Mouse (Mus musculus): ENCODE data around the gene Camk2g.
"Not testable (repeated sequence)": the region's sequence is repeated elsewhere in the genome, so short reads cannot be mapped to it uniquely, and the experiment has no call there.

Camk2g gene

DNA sequence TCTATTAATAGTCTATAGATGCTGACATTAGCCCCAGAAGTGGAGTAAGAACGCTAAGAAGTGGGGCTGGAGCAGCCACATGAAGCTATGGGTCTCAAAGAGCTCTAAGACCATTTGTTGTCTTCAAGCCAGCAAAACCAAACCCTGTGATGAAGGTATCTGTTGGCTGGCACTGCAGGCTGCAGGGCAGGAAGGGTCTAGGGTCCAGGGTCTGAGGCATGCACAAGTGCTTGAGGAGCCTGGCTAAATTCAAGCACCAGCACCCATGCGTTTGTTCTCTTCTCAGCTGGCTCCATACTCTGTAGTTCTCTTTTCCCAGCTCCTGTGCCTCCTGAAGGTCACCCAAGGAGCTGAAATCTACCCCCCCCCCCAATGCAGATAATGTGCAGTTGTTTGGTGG lies 58.8 kb downstream of the Camk2g start:
- no peak for DNase-seq

DNA sequence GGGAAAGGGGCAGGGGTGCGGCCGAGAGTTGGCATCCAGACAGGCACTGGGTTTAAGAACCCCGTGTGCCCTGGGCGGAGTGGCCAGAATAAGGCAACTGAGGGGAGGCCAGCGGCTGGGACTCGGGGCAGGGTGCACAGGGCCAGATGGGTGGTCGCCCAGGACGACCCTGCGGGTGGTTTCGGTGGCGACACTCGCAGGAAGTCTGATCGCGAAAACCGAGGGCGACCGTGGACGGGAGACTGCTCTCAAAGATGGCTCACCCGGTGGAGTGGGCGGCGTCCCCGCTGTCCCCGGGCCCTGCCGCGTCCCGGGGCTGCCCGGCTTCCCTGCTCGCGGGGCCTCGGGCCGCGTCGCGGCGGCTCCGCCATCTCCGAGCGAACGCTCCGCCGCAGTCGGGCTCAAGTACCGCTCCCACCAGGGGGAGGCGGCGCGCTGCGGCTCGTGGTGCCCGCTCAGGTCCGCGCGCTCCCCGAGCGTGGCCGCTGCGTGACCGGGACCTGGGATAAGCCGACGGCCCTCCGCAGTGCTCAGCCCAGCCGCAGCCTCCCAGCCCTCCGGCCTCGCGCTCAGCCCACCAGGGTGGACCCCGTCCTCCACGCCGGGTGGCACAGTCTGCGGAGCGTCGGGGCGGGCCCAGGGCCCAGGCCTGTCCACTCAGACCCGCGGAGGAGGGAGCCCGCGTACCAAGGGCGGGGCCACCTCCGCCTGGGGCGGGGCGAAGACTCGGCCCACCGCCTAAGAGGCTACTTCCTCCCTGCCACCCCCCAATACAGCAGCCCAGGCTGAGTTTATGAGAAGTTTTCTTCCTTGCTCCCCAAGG lies 59.7 kb downstream of the Camk2g start, which contains the start of gene Ndst2:
TSS of gene Ndst2 (minus strand) at position 611 of the 823 bp plus-strand sequence.
- peak; percentile 93 for DNase-seq

DNA sequence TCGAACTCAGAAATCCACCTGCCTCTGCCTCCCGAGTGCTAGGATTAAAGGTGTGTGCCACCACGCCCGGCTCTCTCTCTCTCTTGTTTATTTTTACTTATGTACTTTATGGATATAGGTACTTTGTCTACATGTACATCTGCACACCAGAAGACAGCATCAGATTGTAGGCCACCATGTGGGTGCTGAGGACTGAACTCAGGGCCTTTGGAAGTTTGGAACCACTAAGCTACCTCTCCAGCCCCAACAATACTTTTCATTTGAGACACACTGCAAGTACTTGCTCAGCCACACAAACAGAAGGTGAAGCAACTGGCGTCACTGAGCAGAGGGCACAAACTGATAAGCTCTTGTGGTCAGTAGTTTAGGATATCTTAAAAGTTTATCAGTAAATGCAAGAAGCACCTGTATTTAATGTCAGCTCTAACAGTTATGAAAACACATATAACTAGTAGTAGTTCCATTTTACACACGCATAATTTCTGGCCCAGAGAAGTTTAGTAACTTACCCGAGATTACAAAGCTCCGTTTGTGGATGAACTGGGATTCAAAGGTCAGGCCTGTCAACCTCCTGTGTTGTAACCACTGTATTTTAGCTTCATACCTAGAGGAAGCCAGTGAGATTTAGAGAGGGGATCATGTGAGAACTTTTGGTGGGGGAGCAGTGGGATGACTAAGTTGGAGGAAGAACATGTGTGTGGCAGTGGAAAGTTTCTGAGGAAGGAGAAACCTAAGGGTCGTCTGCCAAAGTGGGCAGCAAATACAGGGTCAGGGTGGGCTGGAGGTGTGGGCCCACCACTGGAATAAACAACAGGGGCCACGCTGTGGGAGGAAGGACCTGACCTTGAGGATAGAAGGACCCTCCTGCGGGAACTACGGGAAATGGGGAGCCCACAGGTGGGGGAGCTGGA lies 60.6 kb downstream of the Camk2g start:
- DNase-seq: peak; percentile 16

DNA sequence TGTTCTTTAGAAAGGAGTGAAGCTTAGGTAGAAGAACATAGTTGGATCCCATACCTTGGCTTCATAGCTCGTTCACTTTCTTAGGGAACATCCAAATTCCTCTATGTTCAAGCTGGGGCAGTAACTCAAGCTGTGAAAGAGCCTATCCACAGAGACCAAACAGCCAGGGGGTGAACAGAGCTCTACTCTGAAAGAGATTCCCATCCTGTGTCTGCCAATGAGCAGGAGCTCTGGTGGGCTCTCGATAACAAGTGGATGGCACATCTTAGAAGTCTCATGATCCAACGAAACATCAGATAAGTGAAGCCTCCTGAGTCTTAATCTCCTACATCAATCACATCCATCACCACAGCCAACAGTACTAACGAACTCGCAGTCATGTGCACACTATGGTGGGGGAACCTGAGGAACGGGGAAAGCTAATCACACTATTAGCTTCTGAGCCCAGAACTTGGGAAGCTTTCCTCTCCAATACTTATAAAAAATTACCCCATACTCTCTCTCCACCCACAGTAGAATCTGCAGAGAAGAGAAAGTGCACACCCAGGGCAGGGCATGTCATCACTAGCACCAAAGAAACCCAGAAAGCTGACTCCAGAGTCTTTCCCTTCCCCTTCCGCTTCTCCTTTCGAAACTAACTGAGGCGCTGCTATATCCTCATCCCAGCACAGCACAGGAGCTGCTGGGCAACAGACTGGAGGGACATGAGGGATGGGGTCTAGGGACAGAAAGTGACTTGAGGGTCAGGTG lies 62.9 kb downstream of the Camk2g start:
- no peak for DNase-seq

DNA sequence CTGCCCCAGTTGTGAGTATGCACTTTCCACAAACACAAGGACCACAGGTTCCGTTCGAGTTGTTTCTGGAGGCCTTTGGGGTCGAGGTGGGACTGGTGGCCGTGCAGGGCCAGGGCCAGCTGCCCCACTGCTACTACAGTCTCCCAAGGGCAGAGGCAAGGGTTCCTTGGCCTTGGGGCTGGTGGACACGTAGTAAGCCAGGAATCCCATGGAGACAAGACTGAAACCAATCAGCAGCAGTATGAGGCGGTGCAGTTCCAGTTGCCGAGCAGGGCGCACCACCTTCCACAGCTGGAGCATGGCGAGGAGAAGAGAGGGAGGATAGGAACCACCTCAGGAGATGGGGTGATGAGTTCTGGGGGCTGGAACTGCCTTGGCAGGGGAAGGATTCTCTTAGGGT lies 64.0 kb downstream of the Camk2g start:
- no peak for DNase-seq

DNA sequence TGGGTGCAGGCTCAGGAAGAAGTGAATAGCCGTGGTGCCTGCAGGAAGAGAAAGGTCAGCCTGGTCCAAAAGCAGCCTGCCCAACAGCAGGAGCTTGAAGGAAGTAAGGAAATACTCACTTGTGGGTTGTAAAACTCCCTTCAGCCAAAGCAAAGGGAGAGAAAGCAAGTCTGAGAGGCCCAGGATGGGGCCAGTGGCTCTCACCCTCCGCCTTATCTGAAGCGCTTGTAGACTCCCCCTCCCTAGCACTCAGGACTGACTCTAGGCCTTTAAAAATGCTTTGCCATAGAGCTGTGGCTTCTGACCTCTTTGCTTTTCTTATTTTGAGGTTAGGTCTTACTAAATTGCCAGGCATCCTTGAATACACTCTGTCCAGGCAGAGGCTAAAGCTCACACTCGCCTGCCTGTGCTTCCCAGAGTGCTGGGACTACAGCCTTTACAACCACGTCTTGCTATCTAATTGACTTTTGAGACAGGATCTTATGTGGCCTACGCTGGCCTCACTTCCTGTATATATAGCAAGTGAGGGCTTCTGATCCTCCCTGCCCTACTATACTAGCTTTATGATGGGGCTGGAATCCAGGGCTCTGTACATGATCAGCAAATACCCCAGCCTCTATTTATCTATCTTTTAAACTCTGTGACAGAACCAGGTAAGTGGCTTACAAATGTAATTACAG lies 68.1 kb downstream of the Camk2g start:
- no peak for DNase-seq

DNA sequence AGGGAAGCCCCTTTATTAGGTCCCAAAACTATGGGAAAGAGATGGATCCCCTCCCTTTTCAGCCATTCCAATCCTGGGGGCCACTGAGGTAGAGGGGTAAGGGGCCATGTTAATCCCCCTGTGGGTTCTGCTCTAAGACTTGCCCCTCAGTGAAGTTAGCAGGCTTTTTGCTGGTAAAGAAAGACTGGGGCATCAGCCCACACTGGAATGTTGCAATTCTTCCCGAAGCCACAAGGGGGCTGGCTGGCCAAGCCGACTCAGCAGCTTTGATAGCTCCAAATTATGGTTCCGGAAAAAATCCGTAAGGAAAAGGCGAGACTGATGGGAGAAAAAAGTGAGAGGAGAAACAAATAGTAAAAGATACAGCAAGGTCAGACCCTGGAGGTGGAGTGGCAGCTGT lies 69.8 kb downstream of the Camk2g start:
- peak; percentile 68 for DNase-seq

DNA sequence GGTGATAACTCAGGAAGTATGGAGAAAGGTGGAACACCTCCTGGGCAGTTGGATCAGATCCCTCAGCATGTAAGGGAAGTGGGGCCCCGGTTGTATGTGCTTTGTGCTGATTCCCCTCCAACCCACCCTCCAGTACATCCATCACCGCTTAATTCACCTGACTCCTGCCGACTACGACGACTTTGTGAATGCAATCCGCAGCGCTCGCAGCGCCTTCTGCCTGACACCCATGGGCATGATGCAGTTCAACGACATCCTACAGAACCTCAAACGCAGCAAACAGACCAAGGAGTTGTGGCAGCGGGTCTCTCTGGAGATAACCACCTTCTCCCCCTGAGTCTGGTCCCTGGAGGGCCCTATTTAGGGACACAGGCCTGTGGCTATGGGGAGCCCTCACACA lies 70.9 kb downstream of the Camk2g start:
- no peak for DNase-seq

DNA sequence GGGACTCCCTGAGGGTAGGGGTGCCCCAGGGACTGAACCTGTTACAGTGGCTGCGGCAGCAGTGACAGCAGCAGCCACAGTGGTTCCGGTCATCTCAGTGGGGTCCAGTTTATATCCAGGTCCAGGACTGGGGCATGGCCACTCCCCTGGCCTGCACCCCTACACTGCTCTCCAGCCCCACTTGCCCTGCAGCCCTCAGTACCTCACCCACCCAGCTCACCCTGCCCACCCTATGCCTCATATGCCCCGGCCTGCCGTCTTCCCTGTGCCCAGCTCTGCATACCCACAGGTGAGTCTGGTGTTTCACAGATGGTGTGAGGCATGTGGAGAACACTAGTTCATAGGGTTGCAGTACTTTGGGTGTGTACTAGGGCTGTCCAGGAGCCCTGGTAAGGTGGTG lies 72.5 kb downstream of the Camk2g start:
- DNase-seq: no peak

DNA sequence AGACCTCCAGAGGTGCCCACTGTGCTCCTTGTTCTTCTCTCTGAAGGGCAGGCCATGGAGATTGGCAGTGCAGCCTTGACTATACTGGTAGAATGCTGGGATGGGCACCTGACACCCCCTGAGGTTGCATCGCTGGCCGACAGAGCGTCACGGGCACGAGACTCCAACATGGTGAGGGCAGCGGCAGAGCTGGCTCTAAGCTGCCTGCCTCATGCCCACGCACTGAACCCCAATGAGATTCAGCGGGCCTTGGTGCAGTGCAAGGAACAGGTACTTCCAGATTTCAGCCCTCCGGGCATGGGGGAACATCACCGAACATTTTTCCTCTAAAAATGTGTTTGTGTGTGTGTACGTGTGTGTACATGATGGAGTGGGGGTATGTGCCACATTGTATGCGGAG lies 74.1 kb downstream of the Camk2g start:
- no peak for DNase-seq

DNA sequence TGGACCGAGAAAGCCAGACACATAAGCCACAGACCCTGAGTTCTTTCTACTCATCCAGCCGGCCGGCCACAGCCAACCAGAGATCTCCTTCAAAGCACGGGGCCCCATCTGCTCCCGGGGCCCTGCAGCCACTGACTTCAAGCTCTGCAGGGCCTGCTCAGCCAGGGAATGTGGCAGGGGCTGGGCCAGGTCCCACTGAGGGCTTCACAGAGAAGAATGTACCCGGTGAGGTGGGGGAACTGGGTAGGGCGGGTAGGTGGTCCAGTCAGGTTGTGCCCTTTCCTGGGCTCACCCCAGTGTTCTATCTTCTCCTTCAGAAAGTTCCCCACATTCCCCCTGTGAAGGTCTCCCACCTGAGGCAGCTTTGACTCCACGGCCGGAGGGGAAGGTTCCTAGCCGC lies 75.4 kb downstream of the Camk2g start:
- DNase-seq: no peak

DNA sequence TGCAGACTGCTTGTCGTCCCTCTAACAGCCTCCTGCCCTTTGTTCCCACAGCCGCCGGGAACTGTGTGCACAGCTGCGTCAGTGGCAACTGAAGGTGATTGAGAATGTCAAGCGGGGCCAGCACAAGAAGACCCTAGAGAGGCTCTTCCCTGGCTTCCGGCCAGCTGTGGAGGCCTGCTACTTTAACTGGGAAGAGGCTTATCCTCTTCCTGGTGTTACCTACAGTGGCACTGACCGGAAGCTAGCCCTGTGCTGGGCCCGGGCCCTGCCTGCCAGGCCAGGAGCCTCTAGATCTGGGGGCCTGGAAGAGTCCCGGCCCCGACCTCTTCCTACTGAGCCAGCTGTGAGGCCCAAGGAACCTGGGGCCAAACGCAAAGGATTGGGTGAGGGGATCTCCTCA lies 80.1 kb downstream of the Camk2g start:
- no peak for DNase-seq

DNA sequence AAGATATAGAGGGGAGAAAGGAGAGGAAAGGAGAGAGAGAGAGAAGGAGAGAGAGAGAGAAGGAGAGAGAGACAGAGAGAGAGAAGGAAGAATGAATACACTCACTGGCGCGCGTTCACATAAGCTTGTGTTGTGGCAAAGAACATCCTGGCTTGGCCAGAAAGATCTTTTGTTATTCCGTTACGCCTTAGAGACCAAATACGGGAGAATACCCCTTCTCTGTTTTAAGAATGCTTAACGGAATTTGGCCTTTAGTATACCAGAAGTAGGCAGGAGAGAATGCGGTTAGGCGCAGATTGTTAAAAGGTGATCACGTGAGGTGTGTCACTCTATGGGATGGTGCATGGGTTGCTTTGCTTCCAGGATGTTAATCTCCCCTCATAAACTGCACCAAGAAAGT lies 85.6 kb downstream of the Camk2g start:
- no peak for DNase-seq

DNA sequence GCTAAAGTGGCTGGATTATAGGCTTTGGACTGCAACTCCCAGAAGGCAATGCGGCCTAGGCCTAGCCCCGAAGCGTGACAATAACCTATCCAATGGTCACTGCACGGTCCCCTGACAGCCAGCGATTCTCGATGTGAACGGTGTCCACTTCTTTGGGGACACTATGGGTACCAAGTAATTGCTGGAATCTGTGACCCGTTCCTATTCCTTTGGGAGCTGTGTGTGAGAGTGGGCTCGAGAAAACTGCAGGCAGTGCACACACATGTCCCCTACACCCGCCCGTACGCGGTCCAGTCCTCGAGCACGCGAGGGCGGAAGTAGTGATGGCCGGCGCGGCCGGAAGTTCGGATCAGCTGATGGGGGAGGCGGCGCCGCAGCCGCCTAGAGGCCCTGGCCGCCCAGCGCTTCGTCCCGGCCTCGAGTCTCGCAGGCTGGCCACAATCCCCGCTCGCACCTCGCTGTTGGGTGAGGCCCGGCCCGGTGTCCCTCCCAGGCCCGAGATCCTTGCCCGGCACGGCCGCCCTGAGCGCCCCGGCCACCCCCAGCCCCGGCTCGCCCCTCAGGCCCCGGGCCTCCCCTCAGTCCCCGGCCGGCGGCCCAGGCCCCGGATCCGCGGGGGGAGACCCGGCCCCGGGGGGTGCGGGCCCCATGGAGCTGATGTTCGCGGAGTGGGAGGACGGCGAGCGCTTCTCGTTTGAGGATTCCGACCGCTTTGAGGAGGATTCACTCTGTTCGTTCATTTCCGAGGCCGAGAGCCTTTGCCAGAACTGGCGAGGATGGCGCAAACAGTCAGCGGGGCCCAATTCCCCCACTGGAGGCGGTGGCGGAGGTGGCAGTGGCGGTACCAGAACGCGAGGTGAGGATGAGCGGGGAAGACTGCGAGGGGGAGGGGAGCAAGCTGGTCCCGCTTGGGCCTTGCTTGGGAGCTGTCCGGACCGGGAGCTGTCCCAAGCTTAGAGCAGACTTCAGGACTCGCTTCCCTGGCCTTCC lies 86.4 kb downstream of the Camk2g start, which contains the start of gene Zswim8:
TSS of gene Zswim8 (plus strand) at position 352 of the 990 bp plus-strand sequence.
- peak; percentile 94 for DNase-seq

DNA sequence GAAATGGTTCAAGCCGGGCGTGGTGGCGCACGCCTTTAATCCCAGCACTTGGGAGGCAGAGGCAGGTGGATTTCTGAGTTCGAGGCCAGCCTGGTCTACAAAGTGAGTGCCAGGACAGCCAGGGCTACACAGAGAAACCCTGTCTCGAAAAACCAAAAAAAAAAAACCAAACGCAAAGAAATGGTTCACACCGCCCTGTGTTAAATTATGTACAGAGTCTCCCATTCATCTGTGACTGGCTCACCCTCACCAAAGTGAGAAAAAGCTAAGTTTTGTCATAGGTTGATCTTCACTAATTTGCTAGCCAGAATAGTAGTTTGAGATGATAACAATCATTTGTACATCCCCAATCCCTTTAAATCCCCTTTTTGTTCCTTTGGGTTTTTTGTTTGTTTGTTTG lies 90.4 kb downstream of the Camk2g start:
- not testable (repeated sequence) for DNase-seq

DNA sequence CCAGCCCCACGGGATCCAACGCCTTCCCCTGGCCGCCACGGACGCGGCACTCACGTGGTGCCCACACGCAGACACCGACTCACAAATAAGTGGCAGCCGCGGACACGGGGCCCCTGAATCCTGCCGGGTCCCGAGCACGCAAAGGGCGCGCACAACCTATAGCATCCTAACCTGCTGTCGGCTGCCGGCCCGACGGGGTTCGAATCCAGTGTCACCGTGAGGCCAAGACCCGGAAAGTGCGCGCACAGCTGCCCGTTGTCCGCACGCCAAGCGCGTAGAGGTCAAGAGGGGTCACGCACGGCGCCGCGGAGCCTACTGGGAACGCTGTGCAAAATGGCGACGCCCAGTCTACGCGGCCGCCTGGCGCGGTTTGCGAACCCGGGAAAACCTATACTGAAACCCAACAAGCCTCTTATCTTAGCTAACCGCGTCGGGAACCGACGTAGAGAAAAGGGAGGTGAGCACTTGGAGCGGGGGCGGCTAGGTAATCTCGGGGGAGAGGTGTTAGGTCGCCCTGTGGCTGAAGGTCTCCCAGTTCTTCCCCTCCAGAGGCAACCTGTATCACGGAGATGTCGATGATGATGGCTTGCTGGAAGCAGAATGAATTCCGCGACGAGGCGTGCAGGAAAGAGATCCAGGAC lies 91.0 kb downstream of the Camk2g start, which contains the start of gene Chchd1:
TSS of gene Chchd1 (plus strand) at position 266 of the 641 bp plus-strand sequence.
- peak; percentile 95 for DNase-seq

DNA sequence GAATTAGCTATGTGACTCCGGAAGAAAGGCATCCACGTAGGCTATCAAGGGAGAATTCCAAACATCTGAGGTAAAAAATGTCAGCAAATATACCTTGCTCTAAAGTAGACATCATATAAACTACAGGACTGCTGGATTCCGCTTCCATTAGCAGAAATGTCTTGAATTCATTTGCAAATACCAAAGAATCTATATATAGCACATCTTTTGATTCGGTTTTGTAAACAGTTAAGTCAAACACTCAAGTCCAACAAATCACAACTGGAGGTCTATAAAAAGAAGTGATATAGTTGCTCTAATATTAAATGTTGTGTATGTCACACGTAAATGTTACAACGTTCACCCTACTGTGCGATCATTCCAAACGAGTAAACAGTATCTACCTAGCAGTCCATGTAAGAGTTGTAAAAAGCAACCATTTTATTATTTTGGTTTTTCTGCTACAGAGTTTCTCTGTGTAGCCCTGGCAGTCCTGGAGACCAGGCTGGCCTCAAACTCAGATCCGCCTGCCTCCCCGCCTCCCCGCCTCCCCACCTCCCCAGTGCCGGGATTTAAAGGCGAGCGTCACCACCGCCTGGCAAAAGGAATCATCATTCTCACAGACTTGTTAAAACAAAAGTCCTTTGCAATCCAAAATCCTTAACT lies 91.7 kb downstream of the Camk2g start:
- DNase-seq: no peak

DNA sequence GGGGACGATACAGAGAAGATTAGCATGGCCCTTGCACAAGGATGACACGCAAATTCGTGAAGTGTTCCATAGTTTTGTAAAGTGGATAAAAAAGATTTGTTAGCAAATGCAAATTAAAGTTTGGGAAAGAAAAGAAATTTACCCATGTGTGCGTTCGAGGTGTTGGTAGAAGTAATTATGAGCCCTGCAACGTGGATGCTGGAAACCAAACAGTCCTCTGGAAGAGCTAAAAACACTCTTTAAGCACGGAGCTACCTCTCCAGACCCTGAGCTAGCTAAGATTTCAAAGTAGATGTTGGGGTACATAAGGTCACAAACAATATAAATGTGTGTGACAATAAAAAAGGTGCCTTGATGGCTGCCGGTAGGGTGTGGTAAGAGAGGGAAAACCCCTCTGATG lies 92.3 kb downstream of the Camk2g start:
- DNase-seq: no peak

DNA sequence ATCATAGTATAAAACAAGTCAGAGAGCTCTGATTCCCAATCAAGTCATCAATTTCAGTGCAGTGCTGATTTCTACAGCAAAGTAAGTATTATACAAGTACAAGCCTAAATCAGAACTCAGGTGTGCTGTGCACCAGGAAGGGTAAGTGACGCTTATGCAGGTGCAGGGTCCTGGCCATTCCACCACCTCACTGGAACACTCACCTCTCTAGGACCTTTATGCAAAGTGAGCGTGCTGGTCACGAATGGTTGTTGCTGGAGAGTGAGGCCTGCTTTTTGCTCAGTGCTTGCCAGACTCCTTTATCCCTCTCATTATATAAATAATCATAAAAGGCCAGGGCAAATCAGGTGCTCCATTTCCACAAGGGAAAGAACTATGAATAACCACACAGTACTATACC lies 93.5 kb downstream of the Camk2g start:
- no peak for DNase-seq

DNA sequence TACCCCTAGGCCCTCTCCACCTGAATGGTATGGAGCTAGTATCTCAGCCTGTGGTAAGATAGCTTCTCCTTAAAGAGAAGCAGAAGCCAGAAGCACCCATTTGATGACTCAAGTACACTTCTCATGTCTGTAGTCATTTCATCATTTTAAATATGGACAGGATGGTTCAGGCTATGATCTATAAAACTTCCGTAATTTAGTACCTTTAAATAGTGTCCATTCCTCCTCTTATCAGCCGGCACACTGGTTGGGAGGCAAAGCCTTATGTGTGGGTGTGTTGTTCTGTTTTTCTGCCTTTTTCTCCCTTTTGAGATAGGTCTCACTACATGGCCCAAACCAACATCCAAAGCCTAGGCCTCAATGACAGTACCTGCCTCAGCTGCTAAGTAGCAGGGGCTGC lies 95.4 kb downstream of the Camk2g start:
- DNase-seq: no peak
